In genomic region chr11:31734091-31734490, GRCm38 (mm10) we compare ENCODE assay signal across 9 mouse cellular contexts.
DNase-seq lines count a peak whose midpoint lies in the region; ATAC-seq and TF ChIP-seq lines count a peak whose summit lies in the region.
"Had no signal": no experiment of that assay in that cellular context is flagged by ENCODE, and none has a peak within 500 bp of the region (broad histone marks: within the 10 kb centered on the region; RNA-seq: fewer than 3 reads in every experiment).

No protein-coding gene starts in this region.

- H3K4me2 ChIP-seq in hindbrain, postnatal 0 days (ENCODE audit: low read depth, low read length) = no peak overlapping the region
- H3K4me2 ChIP-seq in midbrain, embryonic 14.5 days (ENCODE audit: low read length) = no peak overlapping the region

- no peak overlapping the region for H3K4me3 ChIP-seq in hindbrain, postnatal 0 days (ENCODE audit: low read length)
- no peak overlapping the region for H3K4me3 ChIP-seq in midbrain, embryonic 14.5 days (replicated peaks; ENCODE audit: low read depth, low read length)
- H3K4me3 ChIP-seq in left cerebral cortex, adult 2 months = no peak overlapping the region

- intact Hi-C loops in left cerebral cortex, postnatal 10 days (cut with DNase I) = no loop called here
- intact Hi-C loops in left cerebral cortex, adult 2 months (cut with DNase I) = no loop called here

- WGBS in hindbrain, postnatal 0 days = 15% methylated on average over 4 of the region's 4 CpGs
- 8% methylated on average over 4 of the region's 4 CpGs for WGBS in midbrain, embryonic 14.5 days

- no peaks in the 10 kb centered on the region for H3K27me3 ChIP-seq in Patski
- no peaks in the 10 kb centered on the region for H3K27me3 ChIP-seq in hindbrain, postnatal 0 days (ENCODE audit: insufficient read depth, low read length)
- H3K27me3 ChIP-seq in midbrain, embryonic 14.5 days (ENCODE audit: control insufficient read depth, insufficient read depth, low read length) = no peaks in the 10 kb centered on the region

- H3K4me1 ChIP-seq in hindbrain, postnatal 0 days (ENCODE audit: insufficient read depth, low read length) = peaks cover 15% of the 10 kb centered on the region; the same call in 1 of the 2 replicates
- peaks cover 23% of the 10 kb centered on the region for H3K4me1 ChIP-seq in midbrain, embryonic 14.5 days (ENCODE audit: control insufficient read depth, insufficient read depth, low read length)

- POLR2A ChIA-PET in Patski (lab: Charles Lee) = no interaction called here

- in situ Hi-C loops in Patski (cut with MboI; ENCODE audit: low pct_unique_long_range_greater_than_20kb) = no loop called here

- TF ChIP-seq CTCF in Patski (IDR thresholded peaks at IDR 0.05) = no peak
- no peak for TF ChIP-seq CTCF in hindbrain, postnatal 0 days (IDR thresholded peaks at IDR 0.05; ENCODE audit: low read depth)
- no peak for TF ChIP-seq CTCF in left cerebral cortex, adult 2 months (IDR thresholded peaks at IDR 0.05)

- peak; percentile 26 for ATAC-seq in Patski
- peak; percentile 88 for ATAC-seq in hindbrain, postnatal 0 days
- ATAC-seq in midbrain, embryonic 14.5 days (ENCODE audit: low FRiP score, low TSS enrichment) = peak; percentile 88
- ATAC-seq in frontal cortex, adult (ENCODE audit: low TSS enrichment) = no peak
- ATAC-seq in granulocyte monocyte progenitor cell, adult 5-6 weeks (replicated peaks; ENCODE audit: poor library complexity, severe bottlenecking) = no peak

- DNase-seq in Patski (ENCODE audit: low read depth, low spot score) = no peak
- DNase-seq in cerebellum, adult 9-11 months = peak; percentile 55
- peak; percentile 74 for DNase-seq in hindbrain, postnatal 0 days (ENCODE audit: low spot score)
- DNase-seq in midbrain, embryonic 14.5 days = peak; percentile 76
- no peak for DNase-seq in left cerebral cortex, postnatal 10 days (ENCODE audit: extremely low spot score in 1 of 2, low spot score in 2 of 2)
- no peak for DNase-seq in left cerebral cortex, adult 2 months (ENCODE audit: extremely low spot score in 1 of 2, low spot score in 2 of 2)
- DNase-seq: layer of hippocampus, postnatal 36 days had no signal

- no peak overlapping the region for H3K9ac ChIP-seq in hindbrain, postnatal 0 days (replicated peaks; ENCODE audit: low read length)
- no peak overlapping the region for H3K9ac ChIP-seq in midbrain, embryonic 14.5 days (replicated peaks; ENCODE audit: low read length)

- H3K27ac ChIP-seq in hindbrain, postnatal 0 days = peak overlapping the region; percentile 18
- H3K27ac ChIP-seq in midbrain, embryonic 14.5 days (replicated peaks; ENCODE audit: low read depth, low read length) = peak overlapping the region; percentile 65
- H3K27ac ChIP-seq in left cerebral cortex, adult 2 months = no peak overlapping the region

- no peaks in the 10 kb centered on the region for H3K36me3 ChIP-seq in hindbrain, postnatal 0 days (ENCODE audit: insufficient read depth, low read length)
- no peaks in the 10 kb centered on the region for H3K36me3 ChIP-seq in midbrain, embryonic 14.5 days (ENCODE audit: control insufficient read depth, insufficient read depth, low read length)

- H3K9me3 ChIP-seq in hindbrain, postnatal 0 days (ENCODE audit: low read length) = no peaks in the 10 kb centered on the region
- no peaks in the 10 kb centered on the region for H3K9me3 ChIP-seq in midbrain, embryonic 14.5 days (ENCODE audit: control insufficient read depth, low read length)

- CTCF ChIA-PET in Patski (lab: Charles Lee) = interaction anchor here (0.9 to 1.5 kb wide), 5 partner anchors 10 to 167 kb away, joined by 3 to 5 read pairs (median 3); no protein-coding TSS in a partner anchor

Comparison
In these comparisons a context has a peak if more than half of its experiments do, and no peak if none do; other contexts are left out.
1. ATAC-seq: peak in Patski (single experiment), hindbrain, postnatal 0 days (single experiment) and midbrain, embryonic 14.5 days (single experiment); none in frontal cortex, adult (single experiment) and granulocyte monocyte progenitor cell, adult 5-6 weeks (single experiment).
2. DNase-seq: peak in cerebellum, adult 9-11 months (single experiment), hindbrain, postnatal 0 days (single experiment) and midbrain, embryonic 14.5 days (single experiment); none in Patski (single experiment), left cerebral cortex, postnatal 10 days (0 of 2) and left cerebral cortex, adult 2 months (0 of 2).